Mouse (Mus musculus): Measurements from ENCODE around the gene Pias4. TPM values are rescaled to one million over a fixed set of nuclear protein-coding genes. Genes with fewer than 3 reads are reported as not detected.

The Pias4 gene
- total and polyA plus RNA-seq, 3 experiments = 21.0 to 40.4 TPM; not detected in 1

GRCm38 (mm10) chr10:81182336-81183333, 14.9 kb upstream of the Pias4 start, which contains the start of gene Dapk3:
TSS of gene Dapk3 (plus strand) at chr10:81183005.
- Histone ChIP-seq H3K27ac (ENCODE audit: control insufficient read depth, low read depth, low read length) (peak within 1 kb of the TSS; percentile 89), H3K4me1 (ENCODE audit: control insufficient read depth in 1 of 2, insufficient read depth in 2 of 2, low read length in 2 of 2) (peaks cover 0 to 19% of the 10 kb centered on the region in 2 experiments; a peak in 2 of 4 replicates), H3K9me3 (replicated peaks; ENCODE audit: insufficient read depth, low read length) (no peaks in the 10 kb centered on the region), H3K79me2 (ENCODE audit: control insufficient read depth, insufficient read depth, low read length, poor library complexity) (peaks cover 33% of the 10 kb centered on the region), H3K27me3 (ENCODE audit: control insufficient read depth in 1 of 2, insufficient read depth in 2 of 2, low read length in 2 of 2) (no peaks in the 10 kb centered on the region), H3K9ac (ENCODE audit: control insufficient read depth, low read depth, low read length, poor library complexity, severe bottlenecking) (peak within 1 kb of the TSS; percentile 86), H3K36me3 (ENCODE audit: control insufficient read depth in 1 of 2, insufficient read depth in 2 of 2, low read length in 2 of 2) (peaks cover 6 to 10% of the 10 kb centered on the region in 2 experiments), H3K4me3 (ENCODE audit: control insufficient read depth in 1 of 2, insufficient read depth in 1 of 2, low read depth in 2 of 2, low read length in 2 of 2) (peak within 1 kb of the TSS; percentile 58 to 82)
- peak; percentile 99 for DNase-seq (ENCODE audit: low read depth, low spot score)
- TF ChIP-seq SMC3 (IDR thresholded peaks at IDR 0.05; ENCODE audit: low read depth, low read length) (peak; percentile 23; the same call in 1 of the 2 replicates), NELFE (IDR thresholded peaks at IDR 0.05; ENCODE audit: low read depth, low read length) (peak; percentile 65), MAFK (IDR thresholded peaks at IDR 0.05; ENCODE audit: borderline replicate concordance, low read depth, low read length) (no peak), ELF1 (IDR thresholded peaks at IDR 0.05; ENCODE audit: low read depth, low read length) (peak; percentile 96), RAD21 (IDR thresholded peaks at IDR 0.05; ENCODE audit: low read depth, low read length) (no peak), USF1 (IDR thresholded peaks at IDR 0.05; ENCODE audit: low read depth, low read length) (no peak; the same call in 1 of the 2 replicates), CHD1 (IDR thresholded peaks at IDR 0.05; ENCODE audit: low read depth, low read length) (no peak), UBTF (IDR thresholded peaks at IDR 0.05; ENCODE audit: borderline replicate concordance, insufficient read depth, low read depth, low read length) (no peak), CTCF (IDR thresholded peaks at IDR 0.05 in 2 of 3, conservative IDR thresholded peaks at IDR 0.05 in 1 of 3; ENCODE audit: control insufficient read depth in 1 of 3, insufficient read depth in 1 of 3, low read depth in 2 of 3, low read length in 3 of 3, poor library complexity in 1 of 3, severe bottlenecking in 1 of 3) (no peak), MXI1 (IDR thresholded peaks at IDR 0.05; ENCODE audit: low read depth, low read length) (peak; percentile 86), POLR2AphosphoS5 (IDR thresholded peaks at IDR 0.05; ENCODE audit: borderline replicate concordance, low read depth, low read length) (peak; percentile 95), GABPA (IDR thresholded peaks at IDR 0.05; ENCODE audit: low read depth, low read length) (no peak), MYC (IDR thresholded peaks at IDR 0.05; ENCODE audit: low read depth, low read length) (peak; percentile 61; the same call in 1 of the 2 replicates), EP300 (IDR thresholded peaks at IDR 0.05; ENCODE audit: low read depth in 1 of 2, low read length in 2 of 2) (peak in 1 of 2 experiments; percentile 1; a peak in 1 of 4 replicates), RCOR1 (IDR thresholded peaks at IDR 0.05; ENCODE audit: low read depth, low read length) (peak; percentile 35; the same call in 1 of the 2 replicates), JUND (IDR thresholded peaks at IDR 0.05; ENCODE audit: low read depth, low read length) (peak; percentile 89), BHLHE40 (IDR thresholded peaks at IDR 0.05; ENCODE audit: borderline replicate concordance, low read depth, low read length) (no peak; the same call in 1 of the 2 replicates), MAX (IDR thresholded peaks at IDR 0.05; ENCODE audit: low read length) (peak; percentile 67; the same call in 1 of the 2 replicates), USF2 (IDR thresholded peaks at IDR 0.05; ENCODE audit: borderline replicate concordance in 1 of 2, insufficient read depth in 1 of 2, low read depth in 1 of 2, low read length in 2 of 2) (no peak), CHD2 (IDR thresholded peaks at IDR 0.05; ENCODE audit: low read length) (peak; percentile 92), GATA1 (IDR thresholded peaks at IDR 0.05; ENCODE audit: low read depth, low read length) (no peak), ZKSCAN1 (IDR thresholded peaks at IDR 0.05; ENCODE audit: low read depth, low read length) (peak; percentile 82), KAT2A (conservative IDR thresholded peaks at IDR 0.05; ENCODE audit: low read depth, low read length) (peak; percentile 86), MEF2A (IDR thresholded peaks at IDR 0.05; ENCODE audit: extremely low read depth, insufficient replicate concordance, low read depth, low read length, poor library complexity, severe bottlenecking) (no peak), ZC3H11A (IDR thresholded peaks at IDR 0.05; ENCODE audit: low read depth, low read length) (no peak), TCF12 (IDR thresholded peaks at IDR 0.05; ENCODE audit: low read depth, low read length) (peak; percentile 36; the same call in 1 of the 2 replicates), NRF1 (IDR thresholded peaks at IDR 0.05; ENCODE audit: insufficient read depth, low read depth, low read length, poor library complexity, severe bottlenecking) (peak; percentile 83), HCFC1 (IDR thresholded peaks at IDR 0.05; ENCODE audit: low read depth, low read length) (peak; percentile 94), ZNF384 (IDR thresholded peaks at IDR 0.05; ENCODE audit: low read depth, low read length) (no peak), E2F4 (IDR thresholded peaks at IDR 0.05; ENCODE audit: borderline replicate concordance, low read depth, low read length) (no peak), TBP (IDR thresholded peaks at IDR 0.05; ENCODE audit: low read depth, low read length) (peak; percentile 41; the same call in 1 of the 2 replicates), ETS1 (IDR thresholded peaks at IDR 0.05; ENCODE audit: low read depth, low read length) (peak; percentile 17; the same call in 1 of the 2 replicates), MYB (IDR thresholded peaks at IDR 0.05; ENCODE audit: low read depth, low read length) (peak; percentile 52; the same call in 1 of the 2 replicates)

All from MEL (cell line).